In the genomic region with DNA sequence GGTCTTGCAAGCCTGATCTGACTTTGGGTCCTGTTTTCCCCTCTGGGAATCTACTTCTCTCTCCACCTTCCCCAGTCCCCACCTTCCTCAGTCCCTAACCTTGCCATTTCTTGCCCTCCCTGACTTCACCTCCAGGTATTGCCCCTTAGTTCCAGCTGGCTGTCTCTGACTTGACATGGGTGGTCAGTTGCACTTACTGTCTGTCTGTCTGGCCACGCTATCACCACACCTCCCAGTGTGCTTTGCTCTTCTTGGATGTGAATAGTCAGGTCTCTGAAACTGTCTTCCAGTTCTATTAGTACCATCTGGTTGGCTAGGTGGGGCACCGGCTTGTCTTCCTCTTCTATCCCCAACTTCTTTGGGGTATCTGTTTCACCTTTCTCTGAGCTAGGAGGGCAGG, we compare ENCODE assay signal across 8 mouse cellular contexts. TPM values are rescaled to one million over a fixed set of nuclear protein-coding genes. Genes with fewer than 3 reads are reported as not detected.
A peak's percentile ranks its signal among the peaks of the same experiment; 100 is the strongest.
DNase-seq lines count a peak whose midpoint lies in the region; ATAC-seq lines count a peak whose summit lies in the region.

No protein-coding gene starts in this region.

- peak overlapping the region; percentile 65 to 75 for H3K4me3 ChIP-seq in heart, embryonic 14.5 days (ENCODE audit: control insufficient read depth in 1 of 2, insufficient read depth in 1 of 2, low read depth in 1 of 2, low read length in 2 of 2)
- peak overlapping the region; percentile 80 for H3K4me3 ChIP-seq in brown adipose tissue, adult 24 weeks (ENCODE audit: insufficient read depth, low read depth, low read length)
- peak overlapping the region; percentile 65 for H3K4me3 ChIP-seq in hindbrain, embryonic 12.5 days
- H3K4me3 ChIP-seq in midbrain, embryonic 12.5 days, result peak overlapping the region; percentile 74

- no peak for ATAC-seq in heart, embryonic 14.5 days (ENCODE audit: insufficient number of reproducible peaks, insufficient read depth, low FRiP score, low read depth)
- no peak for ATAC-seq in hindbrain, embryonic 12.5 days (ENCODE audit: low FRiP score)
- no peak for ATAC-seq in midbrain, embryonic 12.5 days (ENCODE audit: low FRiP score, low read depth)

- DNase-seq in heart, postnatal 36 days, result no peak
- DNase-seq in adrenal gland, postnatal 4 days (ENCODE audit: low spot score in 2 of 2), result no peak
- DNase-seq in T-cell, adult 2 months (ENCODE audit: low spot score), result no peak
- DNase-seq in frontal cortex, postnatal 14 days (ENCODE audit: low spot score in 2 of 2), result no peak

- 41% methylated on average over 2 of the region's 2 CpGs for WGBS in heart, embryonic 14.5 days
- 17% methylated on average over 2 of the region's 2 CpGs for WGBS in hindbrain, embryonic 12.5 days
- 34% methylated on average over 2 of the region's 2 CpGs for WGBS in midbrain, embryonic 12.5 days

- intact Hi-C loops in heart, postnatal 36 days (cut with DNase I), result loop anchor here (5.0 kb wide), 4 partner anchors 80 to 720 kb away; no protein-coding TSS in a partner anchor

- peak overlapping the region; percentile 94 for H3K4me2 ChIP-seq in heart, embryonic 14.5 days (ENCODE audit: low read length)
- H3K4me2 ChIP-seq in hindbrain, embryonic 12.5 days (replicated peaks), result peak overlapping the region; percentile 84
- H3K4me2 ChIP-seq in midbrain, embryonic 12.5 days (replicated peaks), result peak overlapping the region; percentile 70

- H3K27me3 ChIP-seq in heart, embryonic 14.5 days (ENCODE audit: control insufficient read depth, insufficient read depth, low read length), result 0 out of 2 replicates have a peak, but pooled peaks cover 6% of the 10 kb centered on the region
- H3K27me3 ChIP-seq in hindbrain, embryonic 12.5 days, result peaks cover 14% of the 10 kb centered on the region; the same call in 1 of the 2 replicates
- peaks cover 37% of the 10 kb centered on the region for H3K27me3 ChIP-seq in midbrain, embryonic 12.5 days

- H3K4me1 ChIP-seq in heart, embryonic 14.5 days (ENCODE audit: control insufficient read depth in 2 of 2, insufficient read depth in 2 of 2, low read length in 2 of 2), result peaks cover 14 to 15% of the 10 kb centered on the region in 2 experiments
- no peaks in the 10 kb centered on the region for H3K4me1 ChIP-seq in brown adipose tissue, adult 24 weeks (ENCODE audit: control insufficient read depth, insufficient read depth, insufficient read length, low read length)
- peaks cover 19% of the 10 kb centered on the region; the same call in 1 of the 2 replicates for H3K4me1 ChIP-seq in hindbrain, embryonic 12.5 days
- H3K4me1 ChIP-seq in midbrain, embryonic 12.5 days, result peaks cover 26% of the 10 kb centered on the region

- H3K27ac ChIP-seq in heart, embryonic 14.5 days (replicated peaks in 1 of 2; ENCODE audit: control insufficient read depth in 1 of 2, insufficient read depth in 1 of 2, low read depth in 2 of 2, low read length in 2 of 2), result no peak overlapping the region
- H3K27ac ChIP-seq in brown adipose tissue, adult 24 weeks (replicated peaks; ENCODE audit: low read depth, low read length), result no peak overlapping the region
- H3K27ac ChIP-seq in hindbrain, embryonic 12.5 days, result no peak overlapping the region
- no peak overlapping the region for H3K27ac ChIP-seq in midbrain, embryonic 12.5 days (replicated peaks)

- H3K9me3 ChIP-seq in heart, embryonic 14.5 days (ENCODE audit: control insufficient read depth, low read length), result no peaks in the 10 kb centered on the region
- H3K9me3 ChIP-seq in hindbrain, embryonic 12.5 days (replicated peaks), result no peaks in the 10 kb centered on the region
- H3K9me3 ChIP-seq in midbrain, embryonic 12.5 days, result no peaks in the 10 kb centered on the region

- no peaks in the 10 kb centered on the region for H3K36me3 ChIP-seq in heart, embryonic 14.5 days (ENCODE audit: control insufficient read depth, insufficient read depth, low read length)
- no peaks in the 10 kb centered on the region for H3K36me3 ChIP-seq in hindbrain, embryonic 12.5 days
- no peaks in the 10 kb centered on the region for H3K36me3 ChIP-seq in midbrain, embryonic 12.5 days

- H3K9ac ChIP-seq in heart, embryonic 14.5 days (ENCODE audit: low read length), result peak overlapping the region; percentile 85
- peak overlapping the region; percentile 79 for H3K9ac ChIP-seq in hindbrain, embryonic 12.5 days
- peak overlapping the region; percentile 74 for H3K9ac ChIP-seq in midbrain, embryonic 12.5 days (replicated peaks)

RNA-seq across cellular contexts. Expression of a gene that starts 1.2 kb away (rescaled TPM):
- polyA plus RNA-seq in heart, embryonic 14.5 days (2014; fragmentation: Nextera tagmentation; extraction: Ambion mirVana), result 1.6 and 2.0 TPM in 2 replicates
- 1 to 10 TPM; 2.5 TPM for total RNA-seq in heart, postnatal 36 days (2021)
- polyA plus RNA-seq in brown adipose tissue, adult 24 weeks (2012; ENCODE audit: insufficient read depth, insufficient read length, missing spikeins), result 0.58 and 0.91 TPM in 2 replicates
- polyA plus RNA-seq in hindbrain, embryonic 12.5 days (2016; fragmentation: Nextera tagmentation; extraction: Ambion mirVana), result 2.4 and 3.6 TPM in 2 replicates
- polyA plus RNA-seq in midbrain, embryonic 12.5 days (2016; fragmentation: Nextera tagmentation; extraction: Ambion mirVana), result 1.2 and 2.1 TPM in 2 replicates
- total RNA-seq in adrenal gland, postnatal 4 days (2021), result 10 to 100 TPM in 1 of 2 experiments, 1 to 10 TPM in 1; 9.3 to 12.4 TPM
